Mouse (Mus musculus) adrenal gland, postnatal 36 days (tissue): ENCODE measurements around the gene Adamts2. TPM values are rescaled to one million over a fixed set of nuclear protein-coding genes. Genes with fewer than 3 reads are reported as not detected.
A peak's percentile ranks its signal among the peaks of the same experiment; 100 is the strongest.

Experiments
- DNase-seq, 2 experiments: peaks; one replicate each; pipeline ENCODE4 v3.0.0; 2021; ENCODE audit warnings: mixed read lengths in 1 of 2
- long read RNA-seq, 2 experiments: library from polyadenylated mRNA; stranded (forward); transcript quantifications; one replicate each; pipeline ENCODE4 v2.0.0; 2021; ENCODE audit warnings: borderline sequencing depth in 2 of 2
- total RNA-seq, 2 experiments: library from RNA; stranded (reverse); gene quantifications; 2 replicates each; pipeline ENCODE4 v1.2.3; 2021

The Adamts2 gene
- total RNA-seq: 10 to 100 TPM in 1 of 2 experiments, 1 to 10 TPM in 1; 6.4 to 13.1 TPM
- long read RNA-seq, experiment 1, full-length matches to known transcripts: 7 of 8 reads
- long read RNA-seq, experiment 1, partial matches to known transcripts: 1 of 8 reads
- long read RNA-seq, experiment 1, other reads (novel, unspliced or antisense): 0 of 8 reads
- long read RNA-seq, experiment 2, full-length matches to known transcripts: 5 of 6 reads
- long read RNA-seq, experiment 2, partial matches to known transcripts: 1 of 6 reads
- long read RNA-seq, experiment 2, other reads (novel, unspliced or antisense): 0 of 6 reads

DNA sequence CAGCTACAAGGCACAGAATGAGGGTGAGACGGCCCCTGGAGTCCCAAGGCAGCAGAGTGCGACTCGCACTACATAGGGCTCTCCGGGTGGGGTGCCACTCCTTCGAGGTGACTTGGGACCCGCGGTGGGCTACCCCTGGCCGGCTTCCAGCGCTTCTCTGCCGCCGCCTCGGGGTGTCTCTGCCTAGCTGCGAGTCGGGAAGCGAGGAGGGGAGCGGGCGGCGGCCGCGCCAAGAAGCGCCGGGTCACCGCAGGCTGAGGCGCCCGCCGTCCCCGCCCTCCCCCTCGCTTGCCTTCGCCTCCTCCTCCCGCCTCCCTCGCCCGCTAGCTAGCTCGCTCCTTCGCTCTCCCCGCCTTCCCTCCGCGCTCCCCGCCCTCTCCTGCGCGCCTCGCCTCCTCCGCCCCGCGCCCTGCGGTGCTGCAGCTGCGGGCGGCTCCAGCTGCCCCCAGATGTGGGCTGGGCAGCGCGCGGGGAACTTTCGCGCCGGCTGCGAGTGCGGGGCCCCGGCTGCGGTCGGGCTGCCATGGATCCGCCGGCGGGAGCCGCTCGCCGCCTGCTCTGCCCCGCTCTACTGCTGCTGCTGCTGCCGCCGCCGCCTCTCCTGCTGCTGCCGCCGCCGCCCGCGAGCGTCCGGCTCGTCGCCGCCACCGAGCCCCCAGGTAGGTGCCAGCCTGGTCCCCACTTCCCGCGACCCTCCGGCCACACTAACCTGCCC, at the start of gene Adamts2:
Gene Adamts2, plus strand, starts transcription at position 444 of the 715 bp plus-strand sequence.
- peak; percentile 88 to 90 for DNase-seq

- DNase-seq: no peak
Observed at GRCm38 (mm10) chr11:50557064-50557463, 44.8 kb upstream of the Adamts2 start.

GRCm38 (mm10) chr11:50559108-50559507, 42.8 kb upstream of the Adamts2 start:
- DNase-seq: peak in 1 of 2 experiments; percentile 10

DNA sequence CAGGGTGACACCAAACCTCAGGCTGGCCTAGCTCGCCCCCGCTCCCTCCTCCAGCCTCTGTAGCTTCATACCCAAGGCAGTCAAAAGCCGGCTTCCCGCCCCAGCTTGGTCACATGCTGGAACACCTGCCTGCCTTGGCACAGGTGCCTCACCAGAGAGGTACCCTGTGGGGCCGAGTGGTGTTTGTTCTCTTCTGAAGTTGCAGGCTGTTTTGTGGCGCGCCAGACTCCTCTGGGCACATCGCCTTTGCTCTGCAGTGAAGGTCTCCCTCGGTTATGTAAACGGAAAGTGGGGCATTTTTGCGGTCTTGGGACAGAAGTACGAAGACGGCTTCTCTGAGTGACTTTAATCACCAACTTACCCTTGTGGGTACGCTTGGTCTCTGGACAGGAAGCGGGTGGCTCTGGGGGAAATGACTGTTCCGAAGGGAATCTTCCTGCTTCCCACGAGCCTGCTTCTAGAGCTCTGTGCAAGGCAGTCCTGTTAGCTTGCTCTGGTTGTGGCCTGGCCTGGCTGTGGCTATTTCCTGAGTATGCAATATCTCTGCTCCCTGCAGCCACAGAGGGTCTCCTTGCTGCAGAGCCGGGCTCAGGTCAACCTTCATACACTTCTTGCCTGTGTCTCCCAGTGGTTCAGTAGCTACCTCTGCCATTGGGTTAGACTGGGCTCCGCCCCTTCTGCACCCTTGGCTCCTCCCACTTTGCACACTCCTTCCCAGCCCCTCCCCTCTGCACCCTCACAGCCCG, 36.2 kb upstream of the Adamts2 start:
- DNase-seq: no peak

DNA sequence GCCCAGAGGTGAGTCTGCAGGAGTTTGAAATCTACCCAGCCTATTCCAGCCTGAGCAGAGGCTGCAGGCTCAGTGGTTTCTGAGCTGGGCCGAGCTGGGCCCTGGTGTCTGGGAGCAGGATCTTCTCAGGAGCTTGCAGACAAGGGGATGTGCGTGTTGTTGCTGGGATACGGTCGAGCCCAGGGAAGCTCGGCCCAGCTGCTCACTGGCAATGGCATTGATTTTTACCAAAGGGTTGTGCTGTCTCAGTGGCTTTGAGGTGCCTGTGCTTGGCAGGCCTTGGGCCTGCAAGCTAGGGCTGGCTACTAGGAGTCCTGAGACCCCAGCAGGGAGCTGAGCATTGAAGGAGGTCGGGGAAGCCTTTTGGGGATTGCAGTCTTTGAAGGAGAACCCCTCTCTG, 30.4 kb upstream of the Adamts2 start:
- no peak for DNase-seq

- no peak for DNase-seq
Observed at GRCm38 (mm10) chr11:50576521-50576920, 25.4 kb upstream of the Adamts2 start.

GRCm38 (mm10) chr11:50587026-50587425, 14.9 kb upstream of the Adamts2 start:
- peak; percentile 50 to 67 for DNase-seq

- DNase-seq: peak; percentile 47 to 61
Observed at GRCm38 (mm10) chr11:50587787-50588186, 14.1 kb upstream of the Adamts2 start.

GRCm38 (mm10) chr11:50589060-50589459, 12.8 kb upstream of the Adamts2 start:
- DNase-seq: peak; percentile 18 to 55

DNA sequence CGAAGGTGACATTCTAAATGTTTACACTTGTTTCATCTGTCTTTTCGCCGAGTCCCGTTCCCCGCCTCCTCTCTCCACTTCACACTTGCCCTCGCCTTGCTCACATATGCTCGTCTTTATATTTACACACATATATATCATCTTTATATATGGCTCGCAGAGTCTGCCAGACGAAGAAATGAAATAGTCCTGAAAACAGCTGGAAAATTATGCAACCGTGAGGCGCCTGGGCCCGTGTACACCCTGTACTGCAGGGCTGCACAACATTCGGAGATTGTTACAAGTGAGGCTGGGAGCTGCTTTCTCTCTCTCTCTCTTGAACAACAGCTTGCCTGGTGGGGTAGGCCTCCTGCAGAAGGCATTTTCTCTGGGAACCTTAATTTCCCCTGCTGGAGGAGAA, 10.8 kb upstream of the Adamts2 start:
- no peak for DNase-seq

DNA sequence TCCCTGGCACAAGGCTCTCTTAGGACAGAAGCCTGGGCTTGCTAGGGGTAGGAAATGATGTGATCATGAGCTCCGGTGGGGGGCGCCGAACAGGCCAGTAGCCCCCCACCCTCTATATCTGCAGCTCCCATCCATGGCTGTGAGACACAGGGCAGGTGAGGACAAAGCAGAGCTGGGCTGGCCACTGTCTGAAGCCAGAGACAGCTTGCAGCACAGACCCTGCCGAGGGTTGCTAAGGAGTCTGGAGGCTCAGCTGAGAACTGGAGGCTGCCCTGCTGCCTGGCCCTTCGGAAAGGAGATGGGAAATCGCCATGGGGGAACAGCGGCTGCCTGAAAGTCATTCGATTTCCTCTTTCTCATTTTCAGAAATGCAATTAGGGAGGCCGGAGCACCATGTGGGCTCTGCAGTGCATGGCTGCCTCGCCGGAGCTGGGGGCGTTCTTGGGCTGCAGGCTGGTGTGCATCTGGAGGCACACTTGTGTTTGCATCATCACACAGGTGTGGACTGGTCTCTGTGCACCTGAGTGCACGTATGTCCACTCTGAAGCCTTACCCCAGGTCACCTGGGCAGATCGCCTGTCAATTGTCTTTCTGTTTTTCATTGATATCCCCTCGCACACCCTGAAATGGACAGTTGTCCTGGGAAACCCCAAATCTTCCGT, 8.9 kb upstream of the Adamts2 start:
- DNase-seq: no peak

DNA sequence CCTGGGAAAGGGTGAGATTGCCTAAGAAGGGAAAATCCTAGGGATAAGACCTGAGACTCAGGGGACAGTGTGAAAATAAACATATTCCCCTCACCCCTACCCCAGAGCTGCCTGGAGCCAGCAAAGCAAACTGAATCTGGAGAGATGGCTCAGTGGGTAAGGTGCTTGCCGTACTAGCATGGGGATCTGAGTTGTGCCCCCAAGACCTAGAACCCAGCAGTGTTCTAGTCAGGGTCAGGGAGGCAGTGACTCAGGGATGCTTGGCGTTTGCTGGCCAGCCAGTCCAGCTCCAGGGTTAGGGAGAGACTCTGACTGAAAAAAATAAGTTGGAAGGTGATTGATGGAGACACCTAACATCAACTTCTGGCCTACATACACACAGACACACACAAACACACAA, 5.3 kb upstream of the Adamts2 start:
- DNase-seq: no peak

DNA sequence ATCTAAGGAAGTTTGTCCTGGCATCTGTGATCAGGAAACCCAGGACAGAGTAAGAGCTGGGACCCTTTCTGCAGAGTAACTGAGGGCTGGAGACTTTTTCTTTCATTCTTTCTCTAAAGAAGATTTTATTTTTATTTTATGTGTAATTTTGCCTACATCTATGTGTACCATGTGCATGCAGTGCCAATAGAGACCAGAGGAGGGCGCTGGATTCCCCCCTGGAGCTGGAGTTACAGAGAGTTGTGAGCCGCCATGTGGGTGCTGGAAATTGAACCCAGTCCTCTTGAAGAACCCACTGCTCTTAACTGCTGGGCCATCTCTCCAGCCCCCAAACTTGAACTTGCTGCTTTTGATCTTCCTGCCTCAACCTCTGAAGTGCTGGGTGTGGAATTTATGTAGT, 2.7 kb upstream of the Adamts2 start:
- DNase-seq: no peak

DNA sequence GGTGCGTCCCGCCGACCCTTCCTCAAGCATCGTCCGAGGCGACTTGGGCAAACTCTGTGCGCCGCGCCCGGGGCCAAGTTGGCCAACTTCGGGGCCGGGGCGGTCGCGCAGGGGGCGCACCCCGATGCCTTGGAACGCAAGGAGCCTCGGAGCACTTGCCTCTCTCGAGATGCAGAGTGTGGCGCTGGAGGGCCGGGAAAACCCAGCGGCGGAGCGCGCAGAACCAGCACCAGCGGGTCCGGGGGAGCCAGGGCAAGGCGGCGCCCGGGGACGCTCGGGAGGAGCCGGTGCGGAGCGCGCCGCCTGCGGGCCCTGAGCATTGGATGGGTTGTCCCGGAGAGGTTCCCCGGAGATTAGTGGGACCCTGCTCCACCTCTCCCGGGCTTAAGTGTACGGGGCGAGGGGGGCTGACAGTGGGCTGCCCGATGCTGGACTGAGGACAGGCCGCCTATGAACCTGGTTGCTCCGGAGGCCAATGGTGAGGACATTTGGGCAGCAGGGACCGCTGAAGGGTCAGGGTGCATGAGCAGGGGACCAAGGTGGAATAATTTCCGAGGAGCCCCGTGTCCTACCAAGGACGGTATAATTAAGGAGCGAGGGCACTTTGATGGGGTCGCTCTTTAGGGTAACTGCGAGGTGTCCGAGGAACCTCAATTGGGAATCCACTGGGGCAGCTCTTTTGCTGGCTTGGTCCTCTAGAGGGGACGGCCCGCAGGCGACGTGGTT, 635 bp downstream of the Adamts2 start:
- peak; percentile 48 to 69 for DNase-seq

- peak; percentile 43 to 52 for DNase-seq
Observed at GRCm38 (mm10) chr11:50603082-50603910, 1.4 kb downstream of the Adamts2 start.

GRCm38 (mm10) chr11:50604371-50604770, 2.5 kb downstream of the Adamts2 start:
- no peak for DNase-seq

DNA sequence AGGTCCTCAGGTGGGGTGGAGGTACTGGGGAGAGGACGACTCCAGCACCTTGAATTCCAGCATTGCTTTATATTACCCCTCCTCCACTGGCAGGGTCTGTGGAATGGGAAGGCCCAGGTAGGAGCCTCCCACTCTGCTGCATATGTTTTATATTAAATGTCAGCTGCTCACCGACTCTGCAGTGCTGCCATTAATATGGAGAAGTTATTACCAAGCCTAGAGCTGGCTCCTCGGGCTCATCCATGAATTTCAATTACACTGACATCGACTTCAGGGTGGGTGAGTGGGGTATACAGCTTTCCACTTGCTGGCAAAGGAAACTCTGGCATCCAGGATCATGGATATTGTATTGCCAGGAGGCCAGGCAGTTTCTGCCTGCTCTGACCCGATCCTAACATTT, 9.3 kb downstream of the Adamts2 start:
- no peak for DNase-seq

GRCm38 (mm10) chr11:50617015-50617543, 15.2 kb downstream of the Adamts2 start:
- DNase-seq: no peak

- DNase-seq: no peak
Observed at GRCm38 (mm10) chr11:50620926-50621325, 19.0 kb downstream of the Adamts2 start.

- DNase-seq: no peak
Observed at GRCm38 (mm10) chr11:50621364-50621763, 19.5 kb downstream of the Adamts2 start.
